Mouse (Mus musculus): ENCODE measurements at regions not wholly inside any gene's neighbourhood (a gene's known extent, or its start where the extent isn't known, plus 50 kb on each side); places are given as distances from the start of the nearest gene placed in this dataset.

DNA sequence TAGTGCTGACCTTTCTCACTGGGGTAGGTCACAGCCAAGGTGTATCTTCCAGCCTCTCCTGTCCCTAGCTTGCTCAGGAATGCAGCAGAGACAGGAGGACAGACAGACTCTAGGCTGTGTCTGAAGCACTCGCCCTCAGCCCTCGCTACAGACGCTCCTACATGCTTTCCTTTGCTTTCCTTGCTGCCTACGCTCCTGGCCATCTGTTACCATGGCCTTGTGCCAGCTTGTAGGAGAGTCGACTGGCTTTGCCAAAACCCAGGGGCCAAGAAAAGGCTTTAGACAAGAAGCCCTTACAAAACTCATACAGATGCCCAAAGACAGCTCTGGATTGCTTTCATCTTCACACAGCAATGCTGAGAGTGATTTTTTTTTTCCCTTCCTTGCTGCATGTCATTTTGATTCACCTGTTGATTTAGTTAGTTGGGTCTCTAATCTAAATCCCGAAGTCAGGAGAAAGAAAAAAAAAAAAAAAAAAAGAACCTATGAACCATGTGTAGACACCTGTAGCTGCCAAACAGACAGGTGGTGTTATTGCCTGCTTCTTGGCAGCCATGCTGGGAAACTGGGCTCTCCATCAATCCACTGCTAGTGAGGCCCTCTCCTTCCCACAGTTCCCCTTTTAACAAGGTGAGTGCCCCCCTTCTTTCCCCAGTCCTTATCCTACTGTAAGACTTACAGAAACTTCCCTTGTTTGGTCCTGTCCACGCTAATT, 233.1 kb upstream of the Id4 start:
- TF ChIP-seq CTCF (IDR thresholded peaks at IDR 0.05; ENCODE audit: low read depth) (no peak), EP300 (optimal IDR thresholded peaks at IDR 0.05) (no peak)
